Mouse (Mus musculus) NIH3T3 (cell line): Measurements from ENCODE around the gene Llph.
"Not testable (repeated sequence)": the region's sequence is repeated elsewhere in the genome, so short reads cannot be mapped to it uniquely, and the experiment has no call there.

Experiments used
- DNase-seq: peaks from one replicate; pipeline ENCODE4 v3.0.0-alpha.2; 2012; ENCODE audit warnings: low read depth

The Llph gene

DNA sequence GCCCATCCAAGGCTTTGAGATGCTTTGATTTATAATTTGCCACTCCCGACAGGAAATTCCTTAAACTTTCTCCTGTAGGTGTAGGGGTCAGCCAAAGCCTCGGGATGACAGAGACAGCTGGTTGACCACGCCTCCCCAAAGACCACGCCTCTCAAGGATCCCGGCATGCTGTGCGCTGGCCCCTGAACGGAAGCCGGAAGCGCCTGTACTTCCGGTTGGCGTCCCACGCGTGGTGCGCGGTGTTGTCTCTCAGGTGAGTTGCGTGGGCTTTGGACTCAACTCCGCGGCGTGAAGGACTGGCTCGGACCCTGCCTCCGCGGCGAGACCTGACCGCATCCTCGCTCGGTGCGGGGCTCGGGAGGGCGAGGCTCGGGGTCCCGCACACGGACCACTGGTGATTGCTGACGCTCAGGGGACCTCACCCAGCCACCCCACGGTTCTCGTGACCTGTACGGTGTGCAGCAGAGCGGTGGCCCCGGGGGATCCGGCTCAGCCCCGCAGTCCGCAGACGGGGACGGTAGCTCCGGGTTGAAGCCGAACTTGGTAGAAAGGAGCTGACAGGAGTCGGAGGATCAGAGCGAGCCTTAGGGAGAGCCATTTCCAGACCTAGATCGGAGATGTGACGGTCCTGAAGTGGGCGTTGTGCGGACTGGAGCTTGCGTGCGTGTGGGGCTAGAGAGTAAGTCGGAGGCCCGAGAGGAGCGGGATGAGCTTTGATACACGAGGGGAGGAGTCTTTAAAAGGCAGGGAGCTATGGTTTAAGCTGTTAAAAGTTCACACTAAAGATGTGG, at the start of gene Llph:
TSS of gene Llph (plus strand) at position 200 of the 791 bp plus-strand sequence.
- peak; percentile 92 for DNase-seq

GRCm38 (mm10) chr10:120182887-120183286, 44.0 kb upstream of the Llph start:
- DNase-seq: peak; percentile 47

DNA sequence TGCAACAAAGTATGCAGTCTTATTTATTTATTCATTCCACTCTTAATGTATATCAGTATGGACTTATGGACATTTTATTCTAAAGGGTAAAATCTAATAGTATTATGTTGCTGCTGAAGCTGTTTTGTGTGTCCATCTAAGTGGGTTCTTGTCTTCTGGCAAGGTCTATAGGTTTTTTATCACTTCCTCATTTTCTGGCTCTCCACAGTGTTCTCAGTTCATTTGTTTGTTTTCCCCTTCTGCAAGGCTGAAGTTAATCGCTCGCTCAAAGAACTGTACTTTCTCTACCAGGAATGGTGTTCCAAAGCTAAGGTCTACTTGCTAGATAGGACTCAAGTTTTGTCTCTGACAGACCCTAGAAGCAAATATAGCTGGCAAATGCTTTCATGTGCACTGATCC, 43.5 kb upstream of the Llph start:
- DNase-seq: no peak

DNA sequence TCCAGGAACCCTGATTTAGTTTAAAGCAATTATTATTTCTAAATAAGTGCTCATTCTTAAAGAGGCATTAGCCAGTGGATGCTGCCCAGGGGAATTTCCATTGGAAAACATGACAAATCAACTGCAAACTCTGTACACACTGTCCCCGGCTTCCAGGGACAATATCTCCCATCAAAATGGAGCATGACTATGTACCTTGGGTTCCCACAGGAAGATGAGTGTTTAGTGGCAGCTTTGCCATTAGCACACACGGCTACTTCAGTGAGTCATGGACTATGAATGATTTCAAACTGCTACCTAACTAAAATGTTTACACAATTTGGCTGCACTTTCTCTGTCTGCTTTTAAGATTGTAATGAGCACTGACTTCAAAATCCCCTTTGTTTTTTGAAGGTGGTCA, 38.4 kb upstream of the Llph start:
- DNase-seq: no peak

DNA sequence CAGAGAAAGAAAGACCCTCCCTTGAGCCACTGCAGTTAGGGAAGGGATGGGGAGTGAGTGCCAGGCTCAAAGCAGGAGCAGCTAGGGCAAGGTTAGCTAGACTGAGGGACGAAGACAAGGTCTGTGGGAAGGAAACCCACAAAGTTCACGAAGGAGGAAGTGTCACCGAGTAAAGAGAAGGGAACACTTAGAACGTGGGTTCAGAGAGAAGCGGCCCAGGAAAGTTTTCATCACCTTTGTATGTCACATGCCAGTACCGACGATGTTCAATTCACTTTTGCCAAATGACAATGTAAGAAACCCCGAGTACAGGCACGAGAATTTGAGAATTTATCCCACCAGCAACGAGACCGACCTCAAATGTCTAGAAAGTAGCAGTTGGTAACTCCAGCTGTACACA, 37.6 kb upstream of the Llph start:
- DNase-seq: no peak

- DNase-seq: no peak
These were observed 37.1 kb upstream of the Llph start for GRCm38 (mm10) chr10:120189782-120190181.

DNA sequence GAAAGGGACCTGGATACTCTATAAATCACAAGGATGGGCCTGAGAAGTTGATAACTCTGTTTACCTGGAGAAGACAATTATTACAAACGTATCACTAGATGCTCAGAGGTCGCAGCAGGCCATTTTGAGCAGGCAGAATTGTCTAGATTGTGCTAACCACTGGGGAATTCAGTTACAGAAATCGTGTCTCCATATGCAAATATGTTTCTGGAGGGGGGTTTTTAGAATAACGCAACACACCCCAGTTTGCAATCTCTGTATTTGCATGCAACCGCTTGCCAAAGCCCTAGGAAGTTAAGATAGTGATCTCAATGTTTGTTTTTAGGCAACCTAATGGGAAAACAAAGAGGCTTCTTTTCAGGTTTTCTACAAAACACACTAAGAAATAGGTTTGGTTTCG, 35.7 kb upstream of the Llph start:
- no peak for DNase-seq

- DNase-seq: no peak
These were observed 34.6 kb upstream of the Llph start for GRCm38 (mm10) chr10:120192278-120192677.

- no peak for DNase-seq
These were observed 33.6 kb upstream of the Llph start for GRCm38 (mm10) chr10:120193255-120193654.

DNA sequence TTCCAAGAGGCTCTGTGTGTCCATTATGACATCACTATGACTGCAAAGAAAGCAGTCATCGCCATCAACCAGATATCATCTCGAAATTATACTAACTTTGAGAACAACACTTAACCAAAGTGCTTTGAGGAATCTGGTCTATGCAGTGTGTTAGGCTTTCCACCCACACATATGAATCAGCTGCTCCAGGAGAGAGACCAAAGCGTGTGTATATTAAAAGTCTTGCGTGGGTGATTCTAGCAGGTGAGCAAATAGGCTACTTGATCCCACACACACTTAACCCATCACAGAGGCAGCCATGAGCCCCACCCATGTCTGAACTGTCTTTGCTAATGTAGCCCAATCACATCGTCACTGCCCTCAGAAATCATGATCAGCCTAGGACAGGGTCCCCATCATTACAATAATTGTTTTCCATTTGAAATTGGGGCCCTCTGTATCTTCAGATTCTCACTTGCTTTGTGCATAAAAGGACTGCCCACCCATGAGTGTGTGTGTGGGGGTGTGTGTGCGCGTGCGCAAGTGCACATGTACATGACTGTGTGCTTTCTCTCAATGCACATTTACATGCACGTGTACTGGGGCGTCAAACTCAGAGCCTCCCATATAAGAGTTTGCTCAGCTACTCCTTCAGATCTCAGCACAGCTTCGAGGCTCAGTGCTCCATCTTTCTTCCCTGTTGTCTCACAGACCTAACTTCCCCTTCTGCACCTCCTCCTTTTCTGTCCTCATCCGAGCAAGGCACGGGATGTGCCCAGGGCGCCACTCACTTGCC, 29.6 kb upstream of the Llph start:
- DNase-seq: no peak

- DNase-seq: peak; percentile 69
These were observed 25.5 kb upstream of the Llph start, which contains the start of gene Tmbim4 for GRCm38 (mm10) chr10:120201131-120201921. Gene Tmbim4, plus strand, starts transcription at chr10:120201590.

DNA sequence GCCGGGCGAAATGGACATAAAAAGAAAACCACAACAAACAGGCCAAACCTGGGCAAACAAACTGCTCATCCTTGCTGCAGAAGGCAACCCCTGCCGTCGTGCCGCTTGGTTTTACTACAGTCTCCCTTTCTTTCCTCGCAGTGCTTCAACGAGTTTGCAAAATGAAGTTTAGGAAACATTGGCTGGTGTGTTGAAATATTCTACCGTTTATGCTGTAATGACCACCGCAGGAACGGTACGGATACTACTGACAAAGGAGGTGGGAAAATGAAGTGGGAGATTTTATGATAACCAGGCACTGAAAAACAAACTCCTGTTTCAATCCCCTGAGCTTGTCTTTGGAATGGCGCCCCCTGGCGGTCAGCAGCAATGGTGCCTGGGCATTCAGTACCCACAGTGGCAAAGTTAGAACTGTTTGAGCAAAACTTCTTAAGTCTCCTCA, 24.9 kb upstream of the Llph start, which contains the start of gene Irak3:
TSS of gene Irak3 (minus strand) at position 170 of the 442 bp plus-strand sequence.
- DNase-seq: peak; percentile 91

GRCm38 (mm10) chr10:120202467-120203250, 24.2 kb upstream of the Llph start:
- no peak for DNase-seq

- peak; percentile 63 for DNase-seq
These were observed 22.2 kb upstream of the Llph start for GRCm38 (mm10) chr10:120204591-120205210.

DNA sequence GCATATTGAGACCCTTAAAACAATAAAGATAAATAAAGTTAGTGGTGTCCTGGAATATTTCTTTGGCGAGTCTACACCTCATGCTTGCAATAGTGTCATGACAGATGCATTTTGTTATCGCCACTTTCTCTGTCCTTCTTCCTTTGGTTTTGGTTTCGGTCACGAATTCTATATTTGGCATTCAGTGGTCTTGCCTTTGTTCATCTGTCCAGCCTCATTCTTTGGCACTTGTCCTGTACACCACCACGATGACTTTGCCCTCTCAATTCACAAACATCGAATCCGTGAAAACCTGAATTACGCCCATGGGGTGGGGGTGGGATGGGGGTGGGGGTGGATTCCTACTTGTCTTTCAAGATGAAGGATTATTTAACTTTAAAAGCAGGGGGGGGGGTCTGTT, 18.9 kb upstream of the Llph start:
- DNase-seq: no peak

GRCm38 (mm10) chr10:120208575-120209538, 18.0 kb upstream of the Llph start:
- DNase-seq: peak; percentile 97

- DNase-seq: peak; percentile 52
These were observed 17.3 kb upstream of the Llph start for GRCm38 (mm10) chr10:120209539-120209925.

- no peak for DNase-seq
These were observed 16.8 kb upstream of the Llph start for GRCm38 (mm10) chr10:120210096-120210495.

DNA sequence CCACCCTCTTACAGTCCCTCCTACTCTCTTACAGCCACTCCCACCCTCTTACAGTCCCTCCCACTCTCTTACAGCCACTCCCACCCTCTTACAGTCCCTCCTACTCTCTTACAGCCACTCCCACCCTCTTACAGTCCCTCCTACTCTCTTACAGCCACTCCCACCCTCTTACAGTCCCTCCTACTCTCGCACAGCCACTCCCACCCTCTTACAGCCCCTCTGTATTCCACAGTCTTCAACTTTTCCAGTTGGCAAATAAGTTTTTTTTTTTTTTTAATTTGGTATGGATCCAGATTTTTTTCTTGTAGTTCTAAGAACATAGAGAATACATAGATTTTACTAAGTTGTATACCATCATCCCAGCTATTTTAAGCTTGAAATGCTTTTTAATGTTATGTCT, 9.8 kb upstream of the Llph start:
- DNase-seq: not testable (repeated sequence)

DNA sequence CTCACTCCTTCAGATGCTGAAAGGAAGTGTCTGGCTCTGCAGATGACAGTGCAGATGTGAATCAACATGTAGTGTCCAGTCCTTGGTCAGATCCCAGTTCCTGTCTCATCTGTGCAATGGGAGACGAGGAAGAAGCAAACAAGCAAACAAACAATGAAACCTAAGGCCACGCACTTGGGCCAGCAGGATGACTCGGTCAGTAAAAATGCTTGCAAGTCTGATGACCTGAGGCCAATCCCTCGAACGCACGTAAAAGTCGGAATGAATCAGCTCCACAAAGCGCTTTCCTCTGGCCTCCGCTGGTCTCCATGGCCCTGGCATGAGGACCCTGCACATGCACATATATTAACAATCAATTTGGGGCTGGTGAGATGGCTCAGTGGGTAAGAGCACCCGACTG, 7.9 kb upstream of the Llph start:
- DNase-seq: peak; percentile 31
